Mouse (Mus musculus) liver, embryonic 14.5 days (tissue): Measurements from ENCODE around the gene Wdr25. TPM values are rescaled to one million over a fixed set of nuclear protein-coding genes. Genes with fewer than 3 reads are reported as not detected.

Source experiments
- ATAC-seq: fragments of 200-750 bp; cut with Nextera tagmentation; 2 replicates; pipeline ENCODE4 v1.8.0; 2017; ENCODE audit warnings: moderate number of reproducible peaks, mild to moderate bottlenecking, moderate library complexity; ENCODE audit not compliant: insufficient read depth
- DNase-seq, 3 experiments: peaks; one replicate each; pipeline ENCODE4 v3.0.0-alpha.2; 2012 to 2013; ENCODE audit warnings: low read depth in 3 of 3, low spot score in 3 of 3
- H3K27ac ChIP-seq: fragments of 300-500 bp; sonication (generic); 2 replicates; pipeline ENCODE4 v1.5.1; 2014; ENCODE audit warnings: moderate library complexity, mild to moderate bottlenecking, control low read depth, inconsistent platforms
- H3K27me3 ChIP-seq: fragments of 300-500 bp; sonication (generic); 2 replicates; pipeline ENCODE4 v1.6.1; 2014; ENCODE audit warnings: mild to moderate bottlenecking, low read length, moderate library complexity; ENCODE audit not compliant: control insufficient read depth, insufficient read depth
- H3K36me3 ChIP-seq: fragments of 300-500 bp; sonication (generic); replicated peaks from 2 replicates; pipeline ENCODE4 v1.6.1; 2014; ENCODE audit warnings: low read depth; ENCODE audit not compliant: control insufficient read depth, insufficient read depth
- H3K4me1 ChIP-seq, 2 experiments: fragments of 200-500 bp in 1 of 2; fragments of 300-500 bp in 1 of 2; sonication (generic) in 1 of 2; replicated peaks; 2 replicates each; pipeline ENCODE4 v1.6.1; 2012 to 2014; ENCODE audit warnings: antibody characterized with exemption in 1 of 2, inconsistent platforms in 1 of 2, low read length in 1 of 2; ENCODE audit not compliant: control insufficient read depth in 2 of 2, insufficient read depth in 2 of 2
- H3K4me2 ChIP-seq: fragments of 300-500 bp; sonication (generic); 2 replicates; pipeline ENCODE4 v1.6.1; 2014; ENCODE audit warnings: low read depth, mild to moderate bottlenecking, control low read depth, moderate library complexity
- H3K4me3 ChIP-seq, 2 experiments: fragments of 200-500 bp in 1 of 2; fragments of 300-500 bp in 1 of 2; sonication (generic) in 1 of 2; 2 replicates each; pipeline ENCODE4 v1.5.1; 2012 to 2014; ENCODE audit warnings: low read depth in 2 of 2, low read length in 2 of 2, mild to moderate bottlenecking in 2 of 2, control low read depth in 1 of 2, inconsistent platforms in 1 of 2, moderate library complexity in 1 of 2; ENCODE audit not compliant: insufficient read depth in 1 of 2
- H3K9ac ChIP-seq: fragments of 300-500 bp; sonication (generic); replicated peaks from 2 replicates; pipeline ENCODE4 v1.6.1; 2014; ENCODE audit warnings: mild to moderate bottlenecking, control low read depth, moderate library complexity
- H3K9me3 ChIP-seq: fragments of 300-500 bp; sonication (generic); 2 replicates; pipeline ENCODE4 v1.6.1; 2016; ENCODE audit warnings: low read length, mixed read lengths; ENCODE audit not compliant: control insufficient read depth
- CTCF ChIP-seq: IDR thresholded peaks from 2 replicates; pipeline ENCODE4 v1.5.1; 2016; ENCODE audit warnings: antibody characterized with exemption, low read depth, control low read depth
- EP300 ChIP-seq: IDR thresholded peaks from 2 replicates; pipeline ENCODE4 v1.6.1; 2016; ENCODE audit warnings: antibody characterized with exemption, low read depth
- WGBS: fragments of 180-500 bp; shearing (Covaris S2); extraction: QIAGEN DNeasy Blood & Tissue Kit; methylation state at CpG from one replicate; pipeline ENCODE4 v1.1.7; 2014; ENCODE audit not compliant: insufficient replicate concordance; 5-methylcytosine and 5-hydroxymethylcytosine counted together
- polyA plus RNA-seq, 2 experiments: library from polyadenylated mRNA; depleted of rRNA in 1 of 2; stranded (reverse) in 1 of 2; unstranded in 1 of 2; fragments of >200 nt; fragmentation: Nextera tagmentation in 1 of 2; extraction: Ambion mirVana in 1 of 2; gene quantifications; 2 replicates each; pipeline versions ENCODE4 v1.2.1 to v1.2.3; 2012 to 2014

The Wdr25 gene
- polyA plus RNA-seq, 2 experiments, result 1.2 to 3.7 TPM

- H3K36me3 ChIP-seq, result no peaks in the 10 kb centered on the region
- H3K4me3 ChIP-seq, result no peak overlapping the region
- WGBS, result 67% methylated on average over 7 of the region's 7 CpGs
- H3K4me1 ChIP-seq, result no peaks in the 10 kb centered on the region
- no peak overlapping the region for H3K9ac ChIP-seq
- DNase-seq (no peak), ATAC-seq (no peak)
- H3K9me3 ChIP-seq, result no peaks in the 10 kb centered on the region
- TF ChIP-seq EP300 (no peak), CTCF (no peak)
- H3K27ac ChIP-seq, result no peak overlapping the region
- H3K4me2 ChIP-seq, result no peak overlapping the region
- H3K27me3 ChIP-seq, result no peaks in the 10 kb centered on the region
These were observed 145.9 kb downstream of the Wdr25 start for GRCm38 (mm10) chr12:109039311-109039710.

DNA sequence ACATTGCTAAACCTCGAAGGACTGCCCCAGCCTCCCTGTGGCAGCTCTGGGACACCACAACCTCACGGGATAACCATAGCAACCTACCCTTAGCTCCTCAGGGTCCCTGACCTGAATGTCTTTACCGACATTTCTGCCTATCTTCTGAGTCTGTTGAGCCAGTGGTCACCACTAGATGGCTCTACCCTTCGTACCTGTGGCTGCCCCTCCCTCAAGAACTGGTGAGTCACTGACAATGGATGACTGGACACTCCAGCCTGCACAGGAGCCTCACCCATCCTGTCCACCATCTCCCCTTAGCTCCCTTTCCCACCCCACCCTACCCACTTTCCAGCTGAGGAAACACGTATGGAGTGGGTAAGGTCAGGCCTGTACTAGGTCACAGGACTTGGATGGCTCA lies 151.1 kb downstream of the Wdr25 start:
- Histone ChIP-seq H3K9ac (no peak overlapping the region), H3K4me2 (no peak overlapping the region), H3K27ac (no peak overlapping the region), H3K4me1 (no peaks in the 10 kb centered on the region), H3K36me3 (no peaks in the 10 kb centered on the region), H3K4me3 (no peak overlapping the region), H3K27me3 (no peaks in the 10 kb centered on the region), H3K9me3 (no peaks in the 10 kb centered on the region)
- peak; percentile 48 for TF ChIP-seq CTCF
- no peak for TF ChIP-seq EP300
- DNase-seq (no peak), ATAC-seq (no peak)
- WGBS, result 15% methylated on average over 5 of the region's 5 CpGs

DNA sequence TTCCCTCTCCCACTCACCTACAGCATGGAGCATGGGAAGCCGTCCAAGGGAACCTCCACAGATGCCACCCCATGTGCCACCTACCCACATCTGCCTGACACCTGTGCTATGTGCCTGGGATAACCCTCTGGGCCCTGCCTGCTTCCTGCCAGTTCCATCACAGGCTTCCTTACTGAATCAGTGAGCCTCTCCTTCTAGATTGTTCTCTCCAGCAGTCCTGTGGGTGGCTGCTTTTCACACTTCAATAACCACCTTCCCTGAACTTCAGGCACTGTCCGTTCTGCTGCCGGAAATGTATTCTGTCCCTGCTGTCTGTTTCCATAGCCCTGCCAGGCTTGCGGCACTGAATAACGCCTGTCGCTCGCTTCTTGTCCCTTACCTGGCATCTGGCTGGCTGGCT lies 152.2 kb downstream of the Wdr25 start:
- Histone ChIP-seq H3K9ac (no peak overlapping the region), H3K9me3 (no peaks in the 10 kb centered on the region), H3K27me3 (no peaks in the 10 kb centered on the region), H3K4me2 (no peak overlapping the region), H3K27ac (no peak overlapping the region), H3K4me3 (no peak overlapping the region), H3K4me1 (no peaks in the 10 kb centered on the region), H3K36me3 (no peaks in the 10 kb centered on the region)
- no peak for DNase-seq
- ATAC-seq, result no peak
- WGBS, result 61% methylated on average over 7 of the region's 7 CpGs
- TF ChIP-seq EP300 (no peak), CTCF (no peak)

GRCm38 (mm10) chr12:109049949-109050348 lies 156.5 kb downstream of the Wdr25 start:
- no peak for TF ChIP-seq CTCF
- TF ChIP-seq EP300, result no peak
- no peak overlapping the region for H3K9ac ChIP-seq
- no peaks in the 10 kb centered on the region for H3K4me1 ChIP-seq
- H3K9me3 ChIP-seq, result no peaks in the 10 kb centered on the region
- DNase-seq, result no peak
- no peak overlapping the region for H3K27ac ChIP-seq
- H3K4me2 ChIP-seq, result no peak overlapping the region
- ATAC-seq, result no peak
- no peaks in the 10 kb centered on the region for H3K36me3 ChIP-seq
- no peak overlapping the region for H3K4me3 ChIP-seq
- peaks cover 41% of the 10 kb centered on the region for H3K27me3 ChIP-seq
- 50% methylated on average over 4 of the region's 4 CpGs for WGBS

DNA sequence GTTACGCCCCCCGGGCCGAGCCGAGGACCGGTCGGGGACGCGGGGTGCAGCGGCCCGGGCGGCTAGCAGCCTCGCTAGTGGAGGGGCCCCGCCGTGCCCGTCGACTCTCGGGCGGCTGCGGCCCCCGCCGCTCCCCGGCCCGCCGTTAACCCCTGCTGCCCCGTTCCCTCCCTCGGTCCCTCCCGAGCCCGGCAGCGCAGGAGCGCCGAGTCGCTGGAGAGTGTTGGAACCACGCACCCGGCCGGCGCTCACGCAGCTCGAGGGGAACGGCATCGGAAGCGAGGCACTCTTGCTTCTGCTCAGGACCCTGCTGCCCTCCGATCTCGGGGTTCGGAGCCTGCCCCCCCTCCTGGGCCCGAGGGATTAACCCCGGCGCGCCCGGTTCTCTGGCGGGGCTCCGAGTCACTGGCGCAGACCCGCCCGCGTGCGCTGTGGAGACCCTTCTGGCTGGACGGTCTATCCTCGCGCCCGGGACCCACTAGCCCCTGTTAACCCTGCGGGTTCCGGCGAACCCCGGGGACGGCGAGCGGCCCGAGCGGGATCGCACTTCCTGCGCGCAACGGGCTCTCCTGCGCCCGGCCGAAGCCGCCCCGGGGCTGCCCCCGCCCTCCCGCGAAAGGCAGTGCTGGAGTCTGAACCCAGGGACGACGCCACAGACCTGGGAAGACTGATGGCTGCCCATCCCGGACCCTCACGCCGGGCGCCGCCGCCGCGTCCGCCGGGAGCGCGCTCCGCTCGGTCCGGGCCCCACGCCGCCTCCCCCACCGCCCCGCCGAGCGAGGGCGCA lies 159.8 kb downstream of the Wdr25 start:
- Histone ChIP-seq H3K27me3 (peaks cover 49% of the 10 kb centered on the region), H3K27ac (no peak overlapping the region), H3K36me3 (no peaks in the 10 kb centered on the region), H3K4me1 (no peaks in the 10 kb centered on the region), H3K4me3 (peak overlapping the region; percentile 12 to 44; a peak in 2 of 4 replicates), H3K9me3 (no peaks in the 10 kb centered on the region), H3K9ac (no peak overlapping the region), H3K4me2 (peak overlapping the region; percentile 46)
- DNase-seq, result no peak
- ATAC-seq, result no peak
- TF ChIP-seq CTCF (no peak), EP300 (no peak)
- WGBS, result 2% methylated on average over 100 of the region's 105 CpGs
